Mouse (Mus musculus): ENCODE data around the gene Ehd4. TPM values are rescaled to one million over a fixed set of nuclear protein-coding genes. Genes with fewer than 3 reads are reported as not detected.

Gene Ehd4
- polyA plus RNA-seq, 1 experiment = 101 TPM

- H3K4me2 ChIP-seq (ENCODE audit: low read depth) = no peak overlapping the region
- TF ChIP-seq REST (IDR thresholded peaks at IDR 0.05; ENCODE audit: insufficient read depth, insufficient read length) = no peak
- TF ChIP-seq MYOG (IDR thresholded peaks at IDR 0.05; ENCODE audit: control insufficient read depth in 1 of 3, insufficient read depth in 1 of 3, insufficient read length in 2 of 3, low read depth in 2 of 3) = no peak
- TF ChIP-seq CEBPB (IDR thresholded peaks at IDR 0.05; ENCODE audit: insufficient read depth, poor library complexity, severe bottlenecking) = no peak
- TF ChIP-seq MYOD1 (IDR thresholded peaks at IDR 0.05; ENCODE audit: control insufficient read depth in 1 of 3, insufficient read length in 2 of 3, low read depth in 2 of 3) = no peak
- no peak for TF ChIP-seq TCF3 (IDR thresholded peaks at IDR 0.05; ENCODE audit: insufficient read length, low read depth)
- no peak for TF ChIP-seq TCF12 (IDR thresholded peaks at IDR 0.05; ENCODE audit: insufficient read depth, poor library complexity, severe bottlenecking)
- no peak for TF ChIP-seq POLR2A (IDR thresholded peaks at IDR 0.05; ENCODE audit: insufficient read length, low read depth)
- TF ChIP-seq USF1 (IDR thresholded peaks at IDR 0.05; ENCODE audit: low read depth) = no peak
- TF ChIP-seq E2F4 (IDR thresholded peaks at IDR 0.05; ENCODE audit: insufficient read depth) = no peak
- TF ChIP-seq MAX (IDR thresholded peaks at IDR 0.05; ENCODE audit: low read depth) = no peak
- TF ChIP-seq SRF (IDR thresholded peaks at IDR 0.05; ENCODE audit: control insufficient read depth, insufficient read length, low read depth) = no peak
- TF ChIP-seq POLR2AphosphoS2 (IDR thresholded peaks at IDR 0.05; ENCODE audit: insufficient read length, low read depth) = no peak
- no peaks in the 10 kb centered on the region for H3K79me2 ChIP-seq (ENCODE audit: control insufficient read depth, insufficient read depth)
- H3K36me3 ChIP-seq (ENCODE audit: control insufficient read depth, insufficient read depth) = no peaks in the 10 kb centered on the region
- no peaks in the 10 kb centered on the region for H3K27me3 ChIP-seq (ENCODE audit: control insufficient read depth, insufficient read depth, insufficient read length)
- no peak overlapping the region for H3K4me3 ChIP-seq
- H3ac ChIP-seq (ENCODE audit: control insufficient read depth, insufficient read length) = no peak overlapping the region
Measured at GRCm38 (mm10) chr2:120169382-120169781, 15.0 kb upstream of the Ehd4 start.

DNA sequence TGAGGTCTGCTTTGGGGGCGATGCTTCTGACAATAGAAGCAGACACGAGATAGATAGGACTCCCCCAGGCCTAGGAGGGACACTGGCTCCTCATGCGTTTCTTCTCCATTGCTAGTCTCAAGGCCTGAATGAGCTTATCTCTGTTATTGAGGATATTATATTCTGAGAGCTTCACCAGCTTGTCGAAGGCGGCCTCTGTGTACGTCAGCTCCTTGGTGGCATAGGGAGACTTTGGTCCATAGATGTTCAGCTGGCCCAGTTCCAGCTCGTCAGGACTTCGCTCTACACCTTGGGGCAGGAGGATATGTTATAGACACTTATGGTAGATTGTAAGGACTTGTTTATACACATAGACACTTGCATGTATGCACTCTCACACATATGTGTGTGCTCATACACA lies 13.4 kb upstream of the Ehd4 start:
- Histone ChIP-seq H3ac (ENCODE audit: control insufficient read depth, insufficient read length) (no peak overlapping the region), H3K27me3 (ENCODE audit: control insufficient read depth, insufficient read depth, insufficient read length) (no peaks in the 10 kb centered on the region), H3K4me3 (no peak overlapping the region), H3K36me3 (ENCODE audit: control insufficient read depth, insufficient read depth) (no peaks in the 10 kb centered on the region), H3K79me2 (ENCODE audit: control insufficient read depth, insufficient read depth) (no peaks in the 10 kb centered on the region), H3K4me2 (ENCODE audit: low read depth) (no peak overlapping the region)
- TF ChIP-seq MYOD1 (IDR thresholded peaks at IDR 0.05; ENCODE audit: control insufficient read depth in 1 of 3, insufficient read length in 2 of 3, low read depth in 2 of 3) (no peak), MAX (IDR thresholded peaks at IDR 0.05; ENCODE audit: low read depth) (no peak), REST (IDR thresholded peaks at IDR 0.05; ENCODE audit: insufficient read depth, insufficient read length) (no peak)

GRCm38 (mm10) chr2:120165474-120165873 lies 11.1 kb upstream of the Ehd4 start:
- TF ChIP-seq E2F4 (IDR thresholded peaks at IDR 0.05; ENCODE audit: insufficient read depth) = no peak
- no peak for TF ChIP-seq POLR2A (IDR thresholded peaks at IDR 0.05; ENCODE audit: insufficient read length, low read depth)
- no peak for TF ChIP-seq MAX (IDR thresholded peaks at IDR 0.05; ENCODE audit: low read depth)
- TF ChIP-seq MYOD1 (IDR thresholded peaks at IDR 0.05; ENCODE audit: control insufficient read depth in 1 of 3, insufficient read length in 2 of 3, low read depth in 2 of 3) = no peak
- TF ChIP-seq MYOG (IDR thresholded peaks at IDR 0.05; ENCODE audit: control insufficient read depth in 1 of 3, insufficient read depth in 1 of 3, insufficient read length in 2 of 3, low read depth in 2 of 3) = no peak
- TF ChIP-seq SRF (IDR thresholded peaks at IDR 0.05; ENCODE audit: control insufficient read depth, insufficient read length, low read depth) = no peak
- TF ChIP-seq USF1 (IDR thresholded peaks at IDR 0.05; ENCODE audit: low read depth) = no peak
- no peak for TF ChIP-seq TCF12 (IDR thresholded peaks at IDR 0.05; ENCODE audit: insufficient read depth, poor library complexity, severe bottlenecking)
- no peak for TF ChIP-seq POLR2AphosphoS2 (IDR thresholded peaks at IDR 0.05; ENCODE audit: insufficient read length, low read depth)
- no peaks in the 10 kb centered on the region for H3K79me2 ChIP-seq (ENCODE audit: control insufficient read depth, insufficient read depth)
- H3K27me3 ChIP-seq (ENCODE audit: control insufficient read depth, insufficient read depth, insufficient read length) = no peaks in the 10 kb centered on the region
- H3K4me2 ChIP-seq (ENCODE audit: low read depth) = no peak overlapping the region
- no peak overlapping the region for H3ac ChIP-seq (ENCODE audit: control insufficient read depth, insufficient read length)
- no peak overlapping the region for H3K4me3 ChIP-seq
- no peaks in the 10 kb centered on the region for H3K36me3 ChIP-seq (ENCODE audit: control insufficient read depth, insufficient read depth)

DNA sequence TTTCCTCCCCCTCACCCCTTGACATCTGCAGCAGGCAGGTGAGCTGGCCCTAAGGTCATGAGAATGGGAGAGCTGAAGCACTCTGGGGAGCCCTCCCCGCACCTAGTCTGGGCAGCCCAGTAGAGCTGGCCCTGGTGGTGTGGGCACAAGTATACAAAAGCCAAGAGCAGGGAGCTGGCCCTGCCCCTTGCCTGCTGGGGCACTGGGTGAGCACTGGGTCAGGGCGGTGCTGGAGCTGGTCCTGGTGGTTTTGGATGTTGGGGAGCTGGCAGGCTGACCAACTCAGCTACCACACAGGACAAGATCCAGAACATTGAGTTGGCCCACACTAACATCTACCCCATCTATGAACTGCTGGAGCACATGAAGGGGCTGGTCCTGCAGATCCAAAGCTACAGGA lies 5.0 kb upstream of the Ehd4 start:
- TF ChIP-seq E2F4 (IDR thresholded peaks at IDR 0.05; ENCODE audit: insufficient read depth) (no peak), MAX (IDR thresholded peaks at IDR 0.05; ENCODE audit: low read depth) (no peak), TCF3 (IDR thresholded peaks at IDR 0.05; ENCODE audit: insufficient read length, low read depth) (no peak), POLR2AphosphoS2 (IDR thresholded peaks at IDR 0.05; ENCODE audit: insufficient read length, low read depth) (no peak), CEBPB (IDR thresholded peaks at IDR 0.05; ENCODE audit: insufficient read depth, poor library complexity, severe bottlenecking) (no peak), SRF (IDR thresholded peaks at IDR 0.05; ENCODE audit: control insufficient read depth, insufficient read length, low read depth) (no peak), MYOD1 (IDR thresholded peaks at IDR 0.05; ENCODE audit: control insufficient read depth in 1 of 3, insufficient read length in 2 of 3, low read depth in 2 of 3) (no peak), TCF12 (IDR thresholded peaks at IDR 0.05; ENCODE audit: insufficient read depth, poor library complexity, severe bottlenecking) (no peak), MYOG (IDR thresholded peaks at IDR 0.05; ENCODE audit: control insufficient read depth in 1 of 3, insufficient read depth in 1 of 3, insufficient read length in 2 of 3, low read depth in 2 of 3) (no peak), USF1 (IDR thresholded peaks at IDR 0.05; ENCODE audit: low read depth) (no peak), REST (IDR thresholded peaks at IDR 0.05; ENCODE audit: insufficient read depth, insufficient read length) (no peak), POLR2A (IDR thresholded peaks at IDR 0.05; ENCODE audit: insufficient read length, low read depth) (no peak)
- H3ac ChIP-seq (ENCODE audit: control insufficient read depth, insufficient read length) = no peak overlapping the region
- H3K4me3 ChIP-seq = no peak overlapping the region
- H3K27me3 ChIP-seq (ENCODE audit: control insufficient read depth, insufficient read depth, insufficient read length) = no peaks in the 10 kb centered on the region
- no peaks in the 10 kb centered on the region for H3K36me3 ChIP-seq (ENCODE audit: control insufficient read depth, insufficient read depth)
- no peak overlapping the region for H3K4me2 ChIP-seq (ENCODE audit: low read depth)
- H3K79me2 ChIP-seq (ENCODE audit: control insufficient read depth, insufficient read depth) = no peaks in the 10 kb centered on the region

GRCm38 (mm10) chr2:120158846-120159245 lies 4.4 kb upstream of the Ehd4 start:
- Histone ChIP-seq H3K36me3 (ENCODE audit: control insufficient read depth, insufficient read depth) (no peaks in the 10 kb centered on the region), H3K27me3 (ENCODE audit: control insufficient read depth, insufficient read depth, insufficient read length) (no peaks in the 10 kb centered on the region), H3ac (ENCODE audit: control insufficient read depth, insufficient read length) (no peak overlapping the region), H3K79me2 (ENCODE audit: control insufficient read depth, insufficient read depth) (peaks cover 4% of the 10 kb centered on the region), H3K4me3 (no peak overlapping the region), H3K4me2 (ENCODE audit: low read depth) (no peak overlapping the region)
- TF ChIP-seq MYOG (IDR thresholded peaks at IDR 0.05; ENCODE audit: control insufficient read depth in 1 of 3, insufficient read depth in 1 of 3, insufficient read length in 2 of 3, low read depth in 2 of 3) (no peak), SRF (IDR thresholded peaks at IDR 0.05; ENCODE audit: control insufficient read depth, insufficient read length, low read depth) (no peak), E2F4 (IDR thresholded peaks at IDR 0.05; ENCODE audit: insufficient read depth) (no peak), MAX (IDR thresholded peaks at IDR 0.05; ENCODE audit: low read depth) (no peak), MYOD1 (IDR thresholded peaks at IDR 0.05; ENCODE audit: control insufficient read depth in 1 of 3, insufficient read length in 2 of 3, low read depth in 2 of 3) (no peak), CEBPB (IDR thresholded peaks at IDR 0.05; ENCODE audit: insufficient read depth, poor library complexity, severe bottlenecking) (no peak), TCF12 (IDR thresholded peaks at IDR 0.05; ENCODE audit: insufficient read depth, poor library complexity, severe bottlenecking) (no peak), TCF3 (IDR thresholded peaks at IDR 0.05; ENCODE audit: insufficient read length, low read depth) (no peak), POLR2AphosphoS2 (IDR thresholded peaks at IDR 0.05; ENCODE audit: insufficient read length, low read depth) (no peak), POLR2A (IDR thresholded peaks at IDR 0.05; ENCODE audit: insufficient read length, low read depth) (no peak)

Measured in myocyte (in vitro differentiated cells).